Mouse (Mus musculus): Measurements from ENCODE around the gene Krt1.

Gene Krt1

DNA sequence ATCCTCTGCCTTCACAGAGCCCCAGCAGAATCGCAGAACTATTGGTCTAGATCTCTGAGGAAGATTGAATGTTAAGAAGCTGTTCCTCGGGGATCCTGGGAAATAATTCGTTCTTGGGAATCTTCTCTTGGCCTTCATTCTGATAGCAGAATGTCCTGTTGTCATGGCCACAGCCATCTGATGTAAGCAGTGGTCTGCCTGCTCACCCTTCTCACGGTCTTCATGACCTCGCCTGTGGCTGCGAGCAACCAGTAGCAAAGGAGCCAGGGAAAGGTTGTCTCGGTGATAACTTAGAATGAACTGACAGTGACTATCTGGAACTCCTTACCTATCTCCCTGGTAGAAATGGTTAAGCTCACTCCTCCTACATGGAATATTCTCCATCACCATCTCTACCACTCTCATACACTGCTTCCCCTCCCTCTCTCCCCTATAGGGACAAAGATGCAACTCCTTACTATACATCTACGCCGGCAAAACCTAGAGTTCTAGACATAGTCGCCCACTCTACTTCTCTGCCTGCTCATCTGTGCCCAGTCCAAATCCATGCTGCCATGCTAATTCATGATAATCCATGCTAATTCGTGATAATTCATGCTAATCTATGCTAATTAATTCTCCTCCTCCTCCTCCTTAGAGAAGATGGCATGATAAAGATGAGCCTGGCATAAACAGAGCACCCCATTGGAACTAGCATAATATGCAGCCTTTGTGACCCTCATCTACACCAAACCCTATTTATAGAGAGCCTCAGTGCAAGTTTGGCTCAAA is 47.4 kb downstream of the Krt1 start:
- DNase-seq (ENCODE audit: low read depth), result no peak

- DNase-seq (ENCODE audit: low read depth), result no peak
These were observed 48.2 kb downstream of the Krt1 start, which contains the start of gene Krt73 for GRCm38 (mm10) chr15:101802296-101802835. Gene Krt73 (minus strand): TSS chr15:101802346.
